Mouse (Mus musculus) CH12.LX (cell line): ENCODE measurements around the gene Rad9a. TPM values are rescaled to one million over a fixed set of nuclear protein-coding genes. Genes with fewer than 3 reads are reported as not detected.

Experiments used
- DNase-seq: peaks from one replicate; pipeline ENCODE4 v3.0.0-alpha.2; 2013; ENCODE audit errors: extremely low read depth
- H3K27ac ChIP-seq: 2 replicates; pipeline ENCODE4 v1.5.1; 2012; ENCODE audit warnings: low read depth, mild to moderate bottlenecking, control low read depth, moderate library complexity; ENCODE audit not compliant: insufficient read depth
- H3K27me3 ChIP-seq: replicated peaks from 2 replicates; pipeline ENCODE3; 2012; ENCODE audit warnings: inconsistent platforms
- H3K36me3 ChIP-seq, 2 experiments: replicated peaks in 1 of 2; 2 replicates each; pipeline versions ENCODE3 to v1.6.1; 2012; ENCODE audit warnings: inconsistent platforms in 1 of 2, low read length in 1 of 2, mild to moderate bottlenecking in 1 of 2, mixed read lengths in 1 of 2, moderate library complexity in 1 of 2; ENCODE audit not compliant: control insufficient read depth in 1 of 2, insufficient read depth in 1 of 2
- H3K4me1 ChIP-seq, 2 experiments: 2 replicates each; pipeline ENCODE4 v1.6.1; 2012; ENCODE audit warnings: inconsistent platforms in 1 of 2, moderate library complexity in 1 of 2; ENCODE audit not compliant: insufficient read depth in 2 of 2, control insufficient read depth in 1 of 2
- H3K4me2 ChIP-seq: 2 replicates; pipeline ENCODE4 v1.6.1; 2012; ENCODE audit warnings: low read depth, mild to moderate bottlenecking, control low read depth; ENCODE audit not compliant: poor library complexity, insufficient read depth, severe bottlenecking
- H3K4me3 ChIP-seq, 3 experiments: fragments of 150-350 bp in 1 of 3; sonication (generic) in 1 of 3; replicated peaks in 1 of 3; 2 replicates each; pipeline versions ENCODE3 to v1.5.1; 2011 to 2012; ENCODE audit warnings: low read depth in 2 of 3, low read length in 2 of 3, mild to moderate bottlenecking in 2 of 3, moderate library complexity in 2 of 3, control low read depth in 1 of 3, improper control_type of control experiment in 1 of 3, inconsistent platforms in 1 of 3, mixed read lengths in 1 of 3; ENCODE audit not compliant: poor library complexity in 1 of 3
- H3K79me2 ChIP-seq: replicated peaks from 2 replicates; pipeline ENCODE4 v1.6.1; 2012; ENCODE audit warnings: mild to moderate bottlenecking, moderate library complexity; ENCODE audit not compliant: control insufficient read depth, poor library complexity, insufficient read depth, severe bottlenecking; ENCODE audit errors: extremely low read depth
- H3K9ac ChIP-seq: 2 replicates; pipeline ENCODE4 v1.6.1; 2012; ENCODE audit warnings: low read depth, mild to moderate bottlenecking, control low read depth, moderate library complexity; ENCODE audit not compliant: insufficient read depth
- H3K9me3 ChIP-seq: replicated peaks from 2 replicates; pipeline ENCODE3; 2012; ENCODE audit warnings: low read length, inconsistent platforms, mixed read lengths
- BHLHE40 ChIP-seq: IDR thresholded peaks from 2 replicates; pipeline ENCODE4 v1.6.1; 2011; ENCODE audit warnings: mild to moderate bottlenecking, low read depth, low read length, improper control_type of control experiment
- CHD1 ChIP-seq: IDR thresholded peaks from 2 replicates; pipeline ENCODE4 v1.6.1; 2012; ENCODE audit warnings: low read depth, low read length, improper control_type of control experiment, inconsistent platforms
- CHD2 ChIP-seq: IDR thresholded peaks from 2 replicates; pipeline ENCODE4 v1.6.1; 2011; ENCODE audit warnings: low read length, improper control_type of control experiment
- ELF1 ChIP-seq: IDR thresholded peaks from 2 replicates; pipeline ENCODE4 v1.6.1; 2014; ENCODE audit warnings: low read depth, mild to moderate bottlenecking, inconsistent platforms, low read length, improper control_type of control experiment
- EP300 ChIP-seq: IDR thresholded peaks from 2 replicates; pipeline ENCODE4 v1.6.1; 2011; ENCODE audit warnings: low read length, improper control_type of control experiment
- GABPA ChIP-seq: IDR thresholded peaks from 2 replicates; pipeline ENCODE4 v1.6.1; 2012; ENCODE audit warnings: low read depth, low read length, improper control_type of control experiment, inconsistent platforms; ENCODE audit not compliant: insufficient replicate concordance
- HCFC1 ChIP-seq: IDR thresholded peaks from 2 replicates; pipeline ENCODE4 v1.6.1; 2012; ENCODE audit warnings: low read depth, mild to moderate bottlenecking, inconsistent platforms, low read length, improper control_type of control experiment
- IRF4 ChIP-seq: IDR thresholded peaks from 2 replicates; pipeline ENCODE4 v1.6.1; 2014; ENCODE audit warnings: low read depth, mild to moderate bottlenecking, inconsistent platforms, low read length, improper control_type of control experiment
- MAX ChIP-seq: IDR thresholded peaks from 2 replicates; pipeline ENCODE4 v1.6.1; 2011; ENCODE audit warnings: low read length, improper control_type of control experiment
- MXI1 ChIP-seq: IDR thresholded peaks from 2 replicates; pipeline ENCODE4 v1.6.1; 2011; ENCODE audit warnings: mild to moderate bottlenecking, low read depth, low read length, improper control_type of control experiment
- NELFE ChIP-seq: IDR thresholded peaks from 2 replicates; pipeline ENCODE4 v1.6.1; 2011; ENCODE audit warnings: low read depth, low read length, improper control_type of control experiment
- PAX5 ChIP-seq: IDR thresholded peaks from 2 replicates; pipeline ENCODE4 v1.6.1; 2012; ENCODE audit warnings: low read length, inconsistent platforms, mixed read lengths
- POLR2AphosphoS2 ChIP-seq: IDR thresholded peaks from 2 replicates; pipeline ENCODE4 v1.6.1; 2011; ENCODE audit warnings: low read depth, low read length, improper control_type of control experiment
- SIN3A ChIP-seq: IDR thresholded peaks from 2 replicates; pipeline ENCODE4 v1.6.1; 2012; ENCODE audit warnings: low read length, improper control_type of control experiment, inconsistent platforms
- TCF12 ChIP-seq: IDR thresholded peaks from 2 replicates; pipeline ENCODE4 v1.6.1; 2014; ENCODE audit warnings: low read depth, mild to moderate bottlenecking, inconsistent platforms, low read length, improper control_type of control experiment
- ZKSCAN1 ChIP-seq: IDR thresholded peaks from 2 replicates; pipeline ENCODE4 v1.6.1; 2012; ENCODE audit warnings: low read depth, inconsistent platforms, low read length, improper control_type of control experiment, borderline replicate concordance
- ZMIZ1 ChIP-seq: IDR thresholded peaks from 2 replicates; pipeline ENCODE4 v1.6.1; 2012; ENCODE audit warnings: low read depth, mild to moderate bottlenecking, inconsistent platforms, low read length, improper control_type of control experiment
- ZNF384 ChIP-seq: IDR thresholded peaks from 2 replicates; pipeline ENCODE4 v1.6.1; 2012; ENCODE audit warnings: low read depth, low read length, improper control_type of control experiment, inconsistent platforms
- dilution Hi-C: fragments of 300-500 bp; cut with MboI; formaldehyde crosslinking; loops from 2 replicates; pipeline ENCODE4 v1.14.3; 2020; ENCODE audit warnings: low sequenced_read_pairs; ENCODE audit not compliant: extremely low pct_unique_long_range_greater_than_20kb, extremely low pct_ligation_motif_present
- in situ Hi-C: fragments of 300-500 bp; cut with MboI; formaldehyde crosslinking; loops from 3 replicates; pipeline ENCODE4 v1.14.3; 2019; ENCODE audit warnings: low sequenced_read_pairs, low pct_ligation_motif_present, low pct_unique_long_range_greater_than_20kb, mixed read lengths
- polyA plus RNA-seq: library from polyadenylated mRNA; unstranded; fragments of >175 nt; gene quantifications from 2 replicates; pipeline ENCODE4 v1.2.1, GENCODE M21; 2012; ENCODE audit warnings: low read depth; ENCODE audit not compliant: insufficient read length
- total RNA-seq, 2 experiments: library from RNA; depleted of rRNA; stranded (reverse); fragments of 300-350 nt in 1 of 2; fragments of >200 nt in 1 of 2; gene quantifications; 2 replicates each; pipeline ENCODE4 v1.2.3; 2012 to 2014

Rad9a gene
- total and polyA plus RNA-seq, 3 experiments = 14.3 to 20.5 (median 20.0) TPM

- Histone ChIP-seq H3K9ac (no peak overlapping the region), H3K4me3 (no peak overlapping the region), H3K79me2 (peaks cover 15% of the 10 kb centered on the region), H3K4me1 (peaks cover 54 to 75% of the 10 kb centered on the region in 2 experiments), H3K9me3 (peaks cover 5% of the 10 kb centered on the region), H3K27me3 (no peaks in the 10 kb centered on the region), H3K4me2 (no peak overlapping the region), H3K27ac (no peak overlapping the region), H3K36me3 (peaks cover 10 to 30% of the 10 kb centered on the region in 2 experiments)
- DNase-seq = no peak
- in situ Hi-C loops (no loop called here), dilution Hi-C loops (no loop called here)
- TF ChIP-seq SIN3A (no peak), ZKSCAN1 (no peak), GABPA (no peak), POLR2AphosphoS2 (no peak), MAX (no peak), MXI1 (no peak), NELFE (no peak), CHD2 (no peak), PAX5 (no peak)
- TF ChIP-seq, all 38 proteins: peak for 0
Measured at GRCm38 (mm10) chr19:4146366-4147021, 55.0 kb downstream of the Rad9a start.

DNA sequence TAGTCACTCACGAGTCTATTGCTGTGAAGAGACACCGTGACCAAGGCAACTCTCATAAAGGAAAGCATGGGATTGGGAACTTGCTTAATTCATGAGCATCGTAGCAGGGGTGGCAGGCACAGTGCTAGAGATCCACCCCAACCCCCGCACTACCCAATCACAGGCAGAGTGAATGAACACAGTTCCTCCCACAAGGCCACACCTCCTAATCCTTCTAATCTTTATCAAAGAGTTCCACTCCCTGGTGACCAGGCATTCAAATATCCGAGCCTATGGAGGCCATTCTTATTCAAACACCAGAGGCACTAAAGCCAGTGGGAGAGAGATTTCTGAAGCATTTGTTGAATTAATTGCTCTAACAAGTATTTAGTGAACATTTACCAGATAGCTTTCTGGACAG lies 55.5 kb downstream of the Rad9a start:
- Histone ChIP-seq H3K27me3 (no peaks in the 10 kb centered on the region), H3K79me2 (peaks cover 15% of the 10 kb centered on the region), H3K4me2 (no peak overlapping the region), H3K4me3 (no peak overlapping the region), H3K27ac (no peak overlapping the region), H3K36me3 (peaks cover 4 to 30% of the 10 kb centered on the region in 2 experiments), H3K9ac (no peak overlapping the region), H3K9me3 (peaks cover 5% of the 10 kb centered on the region), H3K4me1 (peaks cover 50 to 75% of the 10 kb centered on the region in 2 experiments)
- TF ChIP-seq BHLHE40 (no peak), CHD1 (no peak), SIN3A (no peak), TCF12 (no peak), ZMIZ1 (no peak), HCFC1 (no peak), GABPA (no peak), MXI1 (no peak), EP300 (no peak), ZNF384 (no peak), ELF1 (no peak), CHD2 (no peak), IRF4 (no peak)
- in situ Hi-C loops (no loop called here), dilution Hi-C loops (no loop called here)
- no peak for DNase-seq

Other genes with a start within 250 kb of the Rad9a start
Only the 20 nearest of the 31 such genes appear.
- 6.0 and 21.1 TPM in 2 replicates for gene Gstp2, start 155.6 kb downstream of the Rad9a start, total RNA-seq (2012; rRNA removed)
- not detected in 2 replicates for gene Gstp2, start 155.6 kb downstream of the Rad9a start, total RNA-seq (2014; rRNA removed)
- gene Gstp2, start 155.6 kb downstream of the Rad9a start, polyA plus RNA-seq = 1.4 and 2.4 TPM in 2 replicates
- gene Gstp3, start 142.1 kb downstream of the Rad9a start, total RNA-seq (2012; rRNA removed) = 0.46 and 1.4 TPM in 2 replicates
- not detected in 2 replicates for gene Gstp3, start 142.1 kb downstream of the Rad9a start, total RNA-seq (2014; rRNA removed)
- not detected in 2 replicates for gene Gstp3, start 142.1 kb downstream of the Rad9a start, polyA plus RNA-seq
- gene Cabp2, start 120.1 kb downstream of the Rad9a start, total RNA-seq (2012; rRNA removed) = not detected in 2 replicates
- not detected in 2 replicates for gene Cabp2, start 120.1 kb downstream of the Rad9a start, total RNA-seq (2014; rRNA removed)
- not detected in 2 replicates for gene Cabp2, start 120.1 kb downstream of the Rad9a start, polyA plus RNA-seq
- gene Cdk2ap2, start 104.5 kb downstream of the Rad9a start, total RNA-seq (2012; rRNA removed) = 69.5 and 90.3 TPM in 2 replicates
- gene Cdk2ap2, start 104.5 kb downstream of the Rad9a start, total RNA-seq (2014; rRNA removed) = 57.0 and 63.4 TPM in 2 replicates
- 55.6 and 67.1 TPM in 2 replicates for gene Cdk2ap2, start 104.5 kb downstream of the Rad9a start, polyA plus RNA-seq
- gene Pitpnm1, start 101.7 kb downstream of the Rad9a start, total RNA-seq (2012; rRNA removed) = 43.8 and 46.1 TPM in 2 replicates
- 14.8 and 15.9 TPM in 2 replicates for gene Pitpnm1, start 101.7 kb downstream of the Rad9a start, total RNA-seq (2014; rRNA removed)
- gene Pitpnm1, start 101.7 kb downstream of the Rad9a start, polyA plus RNA-seq = 33.3 and 34.7 TPM in 2 replicates
- 37.5 and 39.7 TPM in 2 replicates for gene Aip, start 75.8 kb downstream of the Rad9a start, total RNA-seq (2012; rRNA removed)
- 10.8 and 11.7 TPM in 2 replicates for gene Aip, start 75.8 kb downstream of the Rad9a start, total RNA-seq (2014; rRNA removed)
- gene Aip, start 75.8 kb downstream of the Rad9a start, polyA plus RNA-seq = 64.8 and 87.9 TPM in 2 replicates
- 0.17 and 0.25 TPM in 2 replicates for gene Gpr152, start 61.9 kb downstream of the Rad9a start, total RNA-seq (2012; rRNA removed)
- gene Gpr152, start 61.9 kb downstream of the Rad9a start, total RNA-seq (2014; rRNA removed) = 0.05 TPM in 1 of 2 replicates, not detected in the other
- 0.71 and 0.82 TPM in 2 replicates for gene Gpr152, start 61.9 kb downstream of the Rad9a start, polyA plus RNA-seq
- gene Cabp4, start 57.6 kb downstream of the Rad9a start, total RNA-seq (2012; rRNA removed) = 2.8 and 3.3 TPM in 2 replicates
- gene Cabp4, start 57.6 kb downstream of the Rad9a start, total RNA-seq (2014; rRNA removed) = 6.4 and 6.9 TPM in 2 replicates
- 11.8 and 14.7 TPM in 2 replicates for gene Cabp4, start 57.6 kb downstream of the Rad9a start, polyA plus RNA-seq
- 172 and 194 TPM in 2 replicates for gene Coro1b, start 53.0 kb downstream of the Rad9a start, total RNA-seq (2012; rRNA removed)
- gene Coro1b, start 53.0 kb downstream of the Rad9a start, total RNA-seq (2014; rRNA removed) = 154 and 179 TPM in 2 replicates
- gene Coro1b, start 53.0 kb downstream of the Rad9a start, polyA plus RNA-seq = 265 and 293 TPM in 2 replicates
- gene Ptprcap, start 48.1 kb downstream of the Rad9a start, total RNA-seq (2012; rRNA removed) = 438 and 452 TPM in 2 replicates
- 380 and 447 TPM in 2 replicates for gene Ptprcap, start 48.1 kb downstream of the Rad9a start, total RNA-seq (2014; rRNA removed)
- 296 and 343 TPM in 2 replicates for gene Ptprcap, start 48.1 kb downstream of the Rad9a start, polyA plus RNA-seq
- 20.7 and 25.3 TPM in 2 replicates for gene Rps6kb2, start 38.3 kb downstream of the Rad9a start, total RNA-seq (2012; rRNA removed)
- 9.7 and 12.0 TPM in 2 replicates for gene Rps6kb2, start 38.3 kb downstream of the Rad9a start, total RNA-seq (2014; rRNA removed)
- 26.6 and 27.2 TPM in 2 replicates for gene Rps6kb2, start 38.3 kb downstream of the Rad9a start, polyA plus RNA-seq
- 3.4 and 4.0 TPM in 2 replicates for gene Carns1, start 26.2 kb downstream of the Rad9a start, total RNA-seq (2012; rRNA removed)
- gene Carns1, start 26.2 kb downstream of the Rad9a start, total RNA-seq (2014; rRNA removed) = 1.7 and 1.8 TPM in 2 replicates
- 3.8 and 4.4 TPM in 2 replicates for gene Carns1, start 26.2 kb downstream of the Rad9a start, polyA plus RNA-seq
- 46.3 and 57.8 TPM in 2 replicates for gene Tbc1d10c, start 10.4 kb downstream of the Rad9a start, total RNA-seq (2012; rRNA removed)
- gene Tbc1d10c, start 10.4 kb downstream of the Rad9a start, total RNA-seq (2014; rRNA removed) = 43.5 and 51.5 TPM in 2 replicates
- 57.4 and 58.5 TPM in 2 replicates for gene Tbc1d10c, start 10.4 kb downstream of the Rad9a start, polyA plus RNA-seq
- gene Ppp1ca, start 9.6 kb downstream of the Rad9a start, total RNA-seq (2012; rRNA removed) = 502 and 585 TPM in 2 replicates
- 635 and 651 TPM in 2 replicates for gene Ppp1ca, start 9.6 kb downstream of the Rad9a start, total RNA-seq (2014; rRNA removed)
- gene Ppp1ca, start 9.6 kb downstream of the Rad9a start, polyA plus RNA-seq = 383 and 389 TPM in 2 replicates
- gene Clcf1, start 12.6 kb upstream of the Rad9a start, total RNA-seq (2012; rRNA removed) = 0.29 and 1.0 TPM in 2 replicates
- 0.28 TPM in 1 of 2 replicates, not detected in the other for gene Clcf1, start 12.6 kb upstream of the Rad9a start, total RNA-seq (2014; rRNA removed)
- gene Clcf1, start 12.6 kb upstream of the Rad9a start, polyA plus RNA-seq = 0.09 TPM in 1 of 2 replicates, not detected in the other
- gene AC109138.7, start 12.7 kb upstream of the Rad9a start, total RNA-seq (2012; rRNA removed) = not detected in 2 replicates
- not detected in 2 replicates for gene AC109138.7, start 12.7 kb upstream of the Rad9a start, total RNA-seq (2014; rRNA removed)
- gene AC109138.7, start 12.7 kb upstream of the Rad9a start, polyA plus RNA-seq = not detected in 2 replicates
- 35.0 and 53.4 TPM in 2 replicates for gene Pold4, start 30.2 kb upstream of the Rad9a start, total RNA-seq (2012; rRNA removed)
- gene Pold4, start 30.2 kb upstream of the Rad9a start, total RNA-seq (2014; rRNA removed) = 61.5 and 76.4 TPM in 2 replicates
- gene Pold4, start 30.2 kb upstream of the Rad9a start, polyA plus RNA-seq = 35.1 and 36.8 TPM in 2 replicates
- 30.0 and 33.4 TPM in 2 replicates for gene Ssh3, start 67.5 kb upstream of the Rad9a start, total RNA-seq (2012; rRNA removed)
- 5.6 and 6.9 TPM in 2 replicates for gene Ssh3, start 67.5 kb upstream of the Rad9a start, total RNA-seq (2014; rRNA removed)
- 12.3 and 13.2 TPM in 2 replicates for gene Ssh3, start 67.5 kb upstream of the Rad9a start, polyA plus RNA-seq
- 53.6 and 55.1 TPM in 2 replicates for gene Ankrd13d, start 81.5 kb upstream of the Rad9a start, total RNA-seq (2012; rRNA removed)
- gene Ankrd13d, start 81.5 kb upstream of the Rad9a start, total RNA-seq (2014; rRNA removed) = 3.8 and 5.6 TPM in 2 replicates
- gene Ankrd13d, start 81.5 kb upstream of the Rad9a start, polyA plus RNA-seq = 13.2 and 17.3 TPM in 2 replicates
- 196 and 203 TPM in 2 replicates for gene Grk2, start 104.6 kb upstream of the Rad9a start, total RNA-seq (2012; rRNA removed)
- gene Grk2, start 104.6 kb upstream of the Rad9a start, total RNA-seq (2014; rRNA removed) = 118 and 119 TPM in 2 replicates
- 191 and 193 TPM in 2 replicates for gene Grk2, start 104.6 kb upstream of the Rad9a start, polyA plus RNA-seq